Mouse (Mus musculus): Measurements from ENCODE around the gene Evi5.

DNA sequence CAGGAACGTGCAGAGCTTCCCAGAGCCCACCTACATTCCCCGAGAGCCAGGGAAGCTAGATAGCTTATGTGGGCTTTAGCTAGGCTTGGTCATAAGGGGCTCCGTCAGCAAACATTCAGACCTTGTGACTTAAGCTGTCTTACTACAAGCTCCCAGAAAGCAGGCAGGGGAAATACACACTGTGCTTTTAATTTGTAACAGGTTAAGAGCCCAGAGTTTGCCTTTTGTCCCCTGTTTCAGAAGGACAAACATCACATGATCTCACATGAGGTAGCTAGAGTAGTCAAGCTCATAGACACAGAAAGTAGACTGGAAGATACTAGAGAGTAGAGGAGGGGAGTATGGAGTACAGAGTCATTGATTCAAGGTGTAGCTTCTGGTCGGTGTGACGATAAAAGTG lies 5.8 kb upstream of the Evi5 start:
- no peak for TF ChIP-seq MAX (IDR thresholded peaks at IDR 0.05)
- TF ChIP-seq CTCF (IDR thresholded peaks at IDR 0.05; ENCODE audit: control insufficient read depth, insufficient read depth, insufficient read length): no peak
